Mouse (Mus musculus) thymus, adult 2 months (tissue): ENCODE results near the gene Apoa1.

Source experiments
- CTCF ChIP-seq: fragments of 200-500 bp; IDR thresholded peaks from 2 replicates; pipeline ENCODE4 v1.5.1; 2012; ENCODE audit warnings: mild to moderate bottlenecking, control low read depth, low read length, moderate library complexity, borderline replicate concordance; ENCODE audit not compliant: control insufficient read depth, poor library complexity, insufficient read depth; ENCODE audit errors: extremely low read depth
- POLR2A ChIP-seq: fragments of 200-500 bp; IDR thresholded peaks from 2 replicates; pipeline ENCODE4 v1.6.1; 2012; ENCODE audit warnings: mild to moderate bottlenecking, low read length, control low read depth, moderate library complexity; ENCODE audit not compliant: control insufficient read depth, poor library complexity, insufficient read depth; ENCODE audit errors: extremely low read depth

DNA sequence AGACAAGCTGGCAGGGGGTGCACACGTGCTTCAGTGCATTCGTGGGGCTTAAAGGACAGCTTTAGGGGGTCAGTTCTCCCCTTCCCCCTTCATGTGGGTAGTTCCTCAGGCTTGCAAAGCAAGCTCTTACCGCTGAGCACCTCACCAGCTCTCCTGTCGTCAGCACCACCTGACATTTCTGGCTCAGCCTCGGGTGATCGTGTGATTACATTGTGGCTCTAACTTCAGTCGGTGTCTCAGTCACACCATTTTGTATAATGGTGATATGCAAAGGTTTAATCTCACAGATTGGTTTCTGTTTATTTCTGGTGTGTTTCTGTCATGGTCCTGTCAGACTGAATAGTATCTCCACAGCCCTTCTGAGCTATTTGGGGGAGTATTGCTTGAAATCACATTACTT lies 29.4 kb upstream of the Apoa1 start:
- TF ChIP-seq CTCF (no peak), POLR2A (no peak)
